Mouse (Mus musculus): ENCODE measurements around the gene Serpina1e.

Serpina1e gene

GRCm38 (mm10) chr12:103958798-103959197, at the start of gene Serpina1e:
Gene Serpina1e (minus strand): TSS chr12:103958975.
- no peak for DNase-seq (ENCODE audit: low spot score)

GRCm38 (mm10) chr12:104004689-104005088, 45.9 kb upstream of the Serpina1e start:
- DNase-seq (ENCODE audit: low spot score): no peak

GRCm38 (mm10) chr12:104003238-104003612, 44.5 kb upstream of the Serpina1e start:
- DNase-seq (ENCODE audit: low spot score): no peak

GRCm38 (mm10) chr12:104002569-104003237, 43.9 kb upstream of the Serpina1e start:
- DNase-seq (ENCODE audit: low spot score): peak; percentile 27

GRCm38 (mm10) chr12:104000594-104000993, 41.8 kb upstream of the Serpina1e start:
- no peak for DNase-seq (ENCODE audit: low spot score)

- no peak for DNase-seq (ENCODE audit: low spot score)
Measured at GRCm38 (mm10) chr12:103999611-104000010, 40.8 kb upstream of the Serpina1e start.

GRCm38 (mm10) chr12:103996513-103996912, 37.7 kb upstream of the Serpina1e start:
- DNase-seq (ENCODE audit: low spot score): no peak

- peak; percentile 64 for DNase-seq (ENCODE audit: low spot score)
Measured at GRCm38 (mm10) chr12:103995292-103996072, 36.7 kb upstream of the Serpina1e start.

GRCm38 (mm10) chr12:103992945-103993344, 34.2 kb upstream of the Serpina1e start:
- no peak for DNase-seq (ENCODE audit: low spot score)

GRCm38 (mm10) chr12:103989857-103990256, 31.1 kb upstream of the Serpina1e start, which contains the start of gene Serpina11:
Gene Serpina11 (minus strand): TSS chr12:103989957.
- DNase-seq (ENCODE audit: low spot score): no peak

- no peak for DNase-seq (ENCODE audit: low spot score)
Measured at GRCm38 (mm10) chr12:103989514-103989767, 30.7 kb upstream of the Serpina1e start.

- no peak for DNase-seq (ENCODE audit: low spot score)
Measured at GRCm38 (mm10) chr12:103988754-103989513, 30.2 kb upstream of the Serpina1e start.

GRCm38 (mm10) chr12:103985868-103986267, 27.1 kb upstream of the Serpina1e start:
- no peak for DNase-seq (ENCODE audit: low spot score)

- peak; percentile 49 for DNase-seq (ENCODE audit: low spot score)
Measured at GRCm38 (mm10) chr12:103984935-103985334, 26.2 kb upstream of the Serpina1e start.

GRCm38 (mm10) chr12:103981646-103982360, 23.0 kb upstream of the Serpina1e start:
- no peak for DNase-seq (ENCODE audit: low spot score)

GRCm38 (mm10) chr12:103978294-103978693, 19.5 kb upstream of the Serpina1e start:
- DNase-seq (ENCODE audit: low spot score): no peak

- DNase-seq (ENCODE audit: low spot score): peak; percentile 26
Measured at GRCm38 (mm10) chr12:103977846-103978245, 19.1 kb upstream of the Serpina1e start.

GRCm38 (mm10) chr12:103977060-103977459, 18.3 kb upstream of the Serpina1e start:
- DNase-seq (ENCODE audit: low spot score): no peak

GRCm38 (mm10) chr12:103971080-103971479, 12.3 kb upstream of the Serpina1e start:
- no peak for DNase-seq (ENCODE audit: low spot score)

- DNase-seq (ENCODE audit: low spot score): no peak
Measured at GRCm38 (mm10) chr12:103969577-103970116, 10.9 kb upstream of the Serpina1e start.

GRCm38 (mm10) chr12:103966761-103967160, 8.0 kb upstream of the Serpina1e start:
- DNase-seq (ENCODE audit: low spot score): no peak

- DNase-seq (ENCODE audit: low spot score): no peak
Measured at GRCm38 (mm10) chr12:103963288-103963687, 4.5 kb upstream of the Serpina1e start.
